Mouse (Mus musculus) thymus, adult 2 months (tissue): ENCODE data around the gene Clybl.

Experiments
- CTCF ChIP-seq: fragments of 200-500 bp; IDR thresholded peaks from 2 replicates; pipeline ENCODE4 v1.5.1; 2012; ENCODE audit warnings: mild to moderate bottlenecking, control low read depth, low read length, moderate library complexity, borderline replicate concordance; ENCODE audit not compliant: control insufficient read depth, poor library complexity, insufficient read depth; ENCODE audit errors: extremely low read depth
- POLR2A ChIP-seq: fragments of 200-500 bp; IDR thresholded peaks from 2 replicates; pipeline ENCODE4 v1.6.1; 2012; ENCODE audit warnings: mild to moderate bottlenecking, low read length, control low read depth, moderate library complexity; ENCODE audit not compliant: control insufficient read depth, poor library complexity, insufficient read depth; ENCODE audit errors: extremely low read depth

- no peak for TF ChIP-seq CTCF
- no peak for TF ChIP-seq POLR2A
These were observed 44.3 kb upstream of the Clybl start for GRCm38 (mm10) chr14:122137234-122137633.
